Mouse (Mus musculus) CH12.LX (cell line): ENCODE measurements at regions not wholly inside any gene's neighbourhood (a gene's known extent, or its start where the extent isn't known, plus 50 kb on each side); places are given as distances from the start of the nearest gene placed in this dataset.

Experiments used
- DNase-seq: peaks from one replicate; pipeline ENCODE4 v3.0.0-alpha.2; 2013; ENCODE audit errors: extremely low read depth
- H3K27ac ChIP-seq: 2 replicates; pipeline ENCODE4 v1.5.1; 2012; ENCODE audit warnings: low read depth, mild to moderate bottlenecking, control low read depth, moderate library complexity; ENCODE audit not compliant: insufficient read depth
- H3K27me3 ChIP-seq: replicated peaks from 2 replicates; pipeline ENCODE3; 2012; ENCODE audit warnings: inconsistent platforms
- H3K36me3 ChIP-seq, 2 experiments: replicated peaks in 1 of 2; 2 replicates each; pipeline versions ENCODE3 to v1.6.1; 2012; ENCODE audit warnings: inconsistent platforms in 1 of 2, low read length in 1 of 2, mild to moderate bottlenecking in 1 of 2, mixed read lengths in 1 of 2, moderate library complexity in 1 of 2; ENCODE audit not compliant: control insufficient read depth in 1 of 2, insufficient read depth in 1 of 2
- H3K4me1 ChIP-seq, 2 experiments: 2 replicates each; pipeline ENCODE4 v1.6.1; 2012; ENCODE audit warnings: inconsistent platforms in 1 of 2, moderate library complexity in 1 of 2; ENCODE audit not compliant: insufficient read depth in 2 of 2, control insufficient read depth in 1 of 2
- H3K4me2 ChIP-seq: 2 replicates; pipeline ENCODE4 v1.6.1; 2012; ENCODE audit warnings: low read depth, mild to moderate bottlenecking, control low read depth; ENCODE audit not compliant: poor library complexity, insufficient read depth, severe bottlenecking
- H3K4me3 ChIP-seq, 3 experiments: fragments of 150-350 bp in 1 of 3; sonication (generic) in 1 of 3; replicated peaks in 1 of 3; 2 replicates each; pipeline versions ENCODE3 to v1.5.1; 2011 to 2012; ENCODE audit warnings: low read depth in 2 of 3, low read length in 2 of 3, mild to moderate bottlenecking in 2 of 3, moderate library complexity in 2 of 3, control low read depth in 1 of 3, improper control_type of control experiment in 1 of 3, inconsistent platforms in 1 of 3, mixed read lengths in 1 of 3; ENCODE audit not compliant: poor library complexity in 1 of 3
- H3K79me2 ChIP-seq: replicated peaks from 2 replicates; pipeline ENCODE4 v1.6.1; 2012; ENCODE audit warnings: mild to moderate bottlenecking, moderate library complexity; ENCODE audit not compliant: control insufficient read depth, poor library complexity, insufficient read depth, severe bottlenecking; ENCODE audit errors: extremely low read depth
- H3K9ac ChIP-seq: 2 replicates; pipeline ENCODE4 v1.6.1; 2012; ENCODE audit warnings: low read depth, mild to moderate bottlenecking, control low read depth, moderate library complexity; ENCODE audit not compliant: insufficient read depth
- H3K9me3 ChIP-seq: replicated peaks from 2 replicates; pipeline ENCODE3; 2012; ENCODE audit warnings: low read length, inconsistent platforms, mixed read lengths
- BHLHE40 ChIP-seq: IDR thresholded peaks from 2 replicates; pipeline ENCODE4 v1.6.1; 2011; ENCODE audit warnings: mild to moderate bottlenecking, low read depth, low read length, improper control_type of control experiment
- CTCF ChIP-seq, 2 experiments: IDR thresholded peaks in 1 of 2; conservative IDR thresholded peaks in 1 of 2; 2 replicates each; pipeline ENCODE4 v1.5.1; 2011 to 2012; ENCODE audit warnings: low read depth in 2 of 2, low read length in 2 of 2, improper control_type of control experiment in 1 of 2, inconsistent platforms in 1 of 2, mild to moderate bottlenecking in 1 of 2, moderate library complexity in 1 of 2
- ELF1 ChIP-seq: IDR thresholded peaks from 2 replicates; pipeline ENCODE4 v1.6.1; 2014; ENCODE audit warnings: low read depth, mild to moderate bottlenecking, inconsistent platforms, low read length, improper control_type of control experiment
- EP300 ChIP-seq: IDR thresholded peaks from 2 replicates; pipeline ENCODE4 v1.6.1; 2011; ENCODE audit warnings: low read length, improper control_type of control experiment
- GABPA ChIP-seq: IDR thresholded peaks from 2 replicates; pipeline ENCODE4 v1.6.1; 2012; ENCODE audit warnings: low read depth, low read length, improper control_type of control experiment, inconsistent platforms; ENCODE audit not compliant: insufficient replicate concordance
- HCFC1 ChIP-seq: IDR thresholded peaks from 2 replicates; pipeline ENCODE4 v1.6.1; 2012; ENCODE audit warnings: low read depth, mild to moderate bottlenecking, inconsistent platforms, low read length, improper control_type of control experiment
- IRF4 ChIP-seq: IDR thresholded peaks from 2 replicates; pipeline ENCODE4 v1.6.1; 2014; ENCODE audit warnings: low read depth, mild to moderate bottlenecking, inconsistent platforms, low read length, improper control_type of control experiment
- JUND ChIP-seq: conservative IDR thresholded peaks from 2 replicates; pipeline ENCODE4 v1.6.1; 2011; ENCODE audit warnings: low read depth, low read length, improper control_type of control experiment
- KAT2A ChIP-seq: IDR thresholded peaks from 2 replicates; pipeline ENCODE4 v1.6.1; 2012; ENCODE audit warnings: low read length, improper control_type of control experiment, inconsistent platforms; ENCODE audit not compliant: insufficient replicate concordance
- MAFK ChIP-seq: IDR thresholded peaks from 2 replicates; pipeline ENCODE4 v1.6.1; 2011; ENCODE audit warnings: low read length, improper control_type of control experiment; ENCODE audit not compliant: insufficient replicate concordance
- MAX ChIP-seq: IDR thresholded peaks from 2 replicates; pipeline ENCODE4 v1.6.1; 2011; ENCODE audit warnings: low read length, improper control_type of control experiment
- MAZ ChIP-seq: IDR thresholded peaks from 2 replicates; pipeline ENCODE4 v1.6.1; 2012; ENCODE audit warnings: low read depth, mild to moderate bottlenecking, inconsistent platforms, low read length, improper control_type of control experiment, moderate library complexity
- NELFE ChIP-seq: IDR thresholded peaks from 2 replicates; pipeline ENCODE4 v1.6.1; 2011; ENCODE audit warnings: low read depth, low read length, improper control_type of control experiment
- NRF1 ChIP-seq: IDR thresholded peaks from 2 replicates; pipeline ENCODE4 v1.6.1; 2014; ENCODE audit warnings: low read depth, mild to moderate bottlenecking, inconsistent platforms, low read length, improper control_type of control experiment, moderate library complexity
- PAX5 ChIP-seq: IDR thresholded peaks from 2 replicates; pipeline ENCODE4 v1.6.1; 2012; ENCODE audit warnings: low read length, inconsistent platforms, mixed read lengths
- POLR2A ChIP-seq: IDR thresholded peaks from 2 replicates; pipeline ENCODE4 v1.6.1; 2011; ENCODE audit warnings: low read depth, mild to moderate bottlenecking, improper control_type of control experiment, low read length
- POLR2AphosphoS2 ChIP-seq: IDR thresholded peaks from 2 replicates; pipeline ENCODE4 v1.6.1; 2011; ENCODE audit warnings: low read depth, low read length, improper control_type of control experiment
- RCOR1 ChIP-seq: conservative IDR thresholded peaks from 2 replicates; pipeline ENCODE4 v1.6.1; 2012; ENCODE audit warnings: low read depth, mild to moderate bottlenecking, inconsistent platforms, low read length, improper control_type of control experiment
- SMC3 ChIP-seq: IDR thresholded peaks from 2 replicates; pipeline ENCODE4 v1.6.1; 2011; ENCODE audit warnings: low read depth, low read length, improper control_type of control experiment
- TCF12 ChIP-seq: IDR thresholded peaks from 2 replicates; pipeline ENCODE4 v1.6.1; 2014; ENCODE audit warnings: low read depth, mild to moderate bottlenecking, inconsistent platforms, low read length, improper control_type of control experiment
- UBTF ChIP-seq: IDR thresholded peaks from 2 replicates; pipeline ENCODE4 v1.6.1; 2012; ENCODE audit warnings: low read depth, mild to moderate bottlenecking, inconsistent platforms, low read length, improper control_type of control experiment, moderate library complexity
- USF1 ChIP-seq: IDR thresholded peaks from 2 replicates; pipeline ENCODE4 v1.6.1; 2014; ENCODE audit warnings: low read depth, mild to moderate bottlenecking, inconsistent platforms, low read length, improper control_type of control experiment
- ZNF384 ChIP-seq: IDR thresholded peaks from 2 replicates; pipeline ENCODE4 v1.6.1; 2012; ENCODE audit warnings: low read depth, low read length, improper control_type of control experiment, inconsistent platforms
- dilution Hi-C: fragments of 300-500 bp; cut with MboI; formaldehyde crosslinking; loops from 2 replicates; pipeline ENCODE4 v1.14.3; 2020; ENCODE audit warnings: low sequenced_read_pairs; ENCODE audit not compliant: extremely low pct_unique_long_range_greater_than_20kb, extremely low pct_ligation_motif_present
- in situ Hi-C: fragments of 300-500 bp; cut with MboI; formaldehyde crosslinking; loops from 3 replicates; pipeline ENCODE4 v1.14.3; 2019; ENCODE audit warnings: low sequenced_read_pairs, low pct_ligation_motif_present, low pct_unique_long_range_greater_than_20kb, mixed read lengths

- no peaks in the 10 kb centered on the region for H3K27me3 ChIP-seq
- no peak overlapping the region for H3K4me2 ChIP-seq
- no peaks in the 10 kb centered on the region for H3K36me3 ChIP-seq
- TF ChIP-seq SMC3 (peak; percentile 28; the same call in 1 of the 2 replicates), CTCF (conservative IDR thresholded peaks at IDR 0.05 in 1 of 2, IDR thresholded peaks at IDR 0.05 in 1 of 2; ENCODE audit: low read depth in 2 of 2, low read length in 2 of 2) (peak in 1 of 2 experiments; percentile 26; a peak in 2 of 4 replicates), MAZ (no peak)
- no peak for DNase-seq
- no peak overlapping the region for H3K27ac ChIP-seq
- H3K4me1 ChIP-seq, result no peaks in the 10 kb centered on the region
- no peaks in the 10 kb centered on the region for H3K79me2 ChIP-seq
- dilution Hi-C loops, result no loop called here
- in situ Hi-C loops, result no loop called here
- H3K9me3 ChIP-seq, result no peaks in the 10 kb centered on the region
- no peak overlapping the region for H3K9ac ChIP-seq
- H3K4me3 ChIP-seq, result no peak overlapping the region
Observed at GRCm38 (mm10) chr15:25486158-25486557, 72.6 kb upstream of the Basp1 start.

DNA sequence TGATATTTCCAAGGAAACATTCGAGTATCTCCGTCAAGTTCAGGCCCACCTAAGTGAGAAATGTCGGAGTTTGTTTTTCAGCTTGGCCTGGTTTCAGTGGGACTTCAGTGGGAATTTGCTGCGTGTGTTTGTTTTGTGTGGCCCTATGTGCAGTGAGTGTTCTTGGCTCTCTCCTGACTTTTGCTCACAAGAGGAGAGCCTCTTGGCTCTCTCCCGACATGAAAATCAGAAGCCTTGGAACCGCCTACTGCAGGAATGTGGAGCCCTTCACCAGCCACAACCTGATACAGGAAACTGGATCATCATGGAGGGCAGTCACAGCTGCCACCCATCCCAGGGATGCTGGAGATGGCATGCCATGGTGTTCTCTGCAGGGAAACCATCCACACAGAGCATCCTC is 76.2 kb upstream of the Basp1 start:
- H3K9me3 ChIP-seq, result no peaks in the 10 kb centered on the region
- no peaks in the 10 kb centered on the region for H3K4me1 ChIP-seq
- no peak for DNase-seq
- in situ Hi-C loops (no loop called here), dilution Hi-C loops (no loop called here)
- no peak overlapping the region for H3K27ac ChIP-seq
- H3K36me3 ChIP-seq, result no peaks in the 10 kb centered on the region
- no peak overlapping the region for H3K4me2 ChIP-seq
- H3K27me3 ChIP-seq, result no peaks in the 10 kb centered on the region
- no peak for TF ChIP-seq UBTF
- TF ChIP-seq PAX5, result no peak
- no peak for TF ChIP-seq TCF12
- TF ChIP-seq MAX, result no peak
- TF ChIP-seq CTCF (conservative IDR thresholded peaks at IDR 0.05 in 1 of 2, IDR thresholded peaks at IDR 0.05 in 1 of 2; ENCODE audit: low read depth in 2 of 2, low read length in 2 of 2), result no peak
- no peak for TF ChIP-seq NRF1
- no peak for TF ChIP-seq ZNF384
- TF ChIP-seq KAT2A, result no peak
- no peak for TF ChIP-seq JUND
- TF ChIP-seq, all 38 proteins: peak for 0
- Histone ChIP-seq H3K9ac (no peak overlapping the region), H3K79me2 (no peaks in the 10 kb centered on the region), H3K4me3 (no peak overlapping the region)

- H3K36me3 ChIP-seq, result no peaks in the 10 kb centered on the region
- no peaks in the 10 kb centered on the region for H3K79me2 ChIP-seq
- TF ChIP-seq UBTF (no peak), POLR2A (no peak), TCF12 (no peak), CTCF (conservative IDR thresholded peaks at IDR 0.05 in 1 of 2, IDR thresholded peaks at IDR 0.05 in 1 of 2; ENCODE audit: low read depth in 2 of 2, low read length in 2 of 2) (no peak), RCOR1 (no peak), HCFC1 (no peak), EP300 (no peak), ZNF384 (no peak), NELFE (no peak), USF1 (no peak), GABPA (no peak), ELF1 (no peak), SMC3 (no peak), MAFK (no peak), IRF4 (no peak), BHLHE40 (no peak), POLR2AphosphoS2 (no peak)
- TF ChIP-seq, all 38 proteins: peak for 0
- H3K27me3 ChIP-seq, result no peaks in the 10 kb centered on the region
- no peaks in the 10 kb centered on the region for H3K9me3 ChIP-seq
- in situ Hi-C loops (no loop called here), dilution Hi-C loops (no loop called here)
- no peak for DNase-seq
- no peak overlapping the region for H3K9ac ChIP-seq
- H3K4me1 ChIP-seq, result no peaks in the 10 kb centered on the region
- no peak overlapping the region for H3K27ac ChIP-seq
- H3K4me3 ChIP-seq, result no peak overlapping the region
- H3K4me2 ChIP-seq, result no peak overlapping the region
Observed at GRCm38 (mm10) chr15:25492161-25492746, 78.7 kb upstream of the Basp1 start.
